Mouse (Mus musculus): ENCODE data around the gene Thyn1. TPM values are rescaled to one million over a fixed set of nuclear protein-coding genes. Genes with fewer than 3 reads are reported as not detected.

Thyn1 gene
- polyA plus RNA-seq, 1 experiment from 2014 or later = 62.7 TPM

- Histone ChIP-seq H3K9me3 (ENCODE audit: control insufficient read depth) (no peaks in the 10 kb centered on the region), H3K4me1 (replicated peaks; ENCODE audit: control insufficient read depth, insufficient read depth, low read length) (peaks cover 5% of the 10 kb centered on the region; the same call in 1 of the 2 replicates), H3K4me3 (ENCODE audit: low read depth, low read length) (peak overlapping the region; percentile 91), H3K36me3 (ENCODE audit: control insufficient read depth, insufficient read depth) (no peaks in the 10 kb centered on the region), H3K9ac (ENCODE audit: low read depth, low read length) (peak overlapping the region; percentile 85), H3K27ac (ENCODE audit: low read depth, low read length) (peak overlapping the region; percentile 90), H3K27me3 (replicated peaks; ENCODE audit: control insufficient read depth, insufficient read depth, low read length) (no peaks in the 10 kb centered on the region), H3K4me2 (replicated peaks; ENCODE audit: low read depth) (peak overlapping the region; percentile 91)
- peak; percentile 23 for ATAC-seq
- peak; percentile 59 for TF ChIP-seq CTCF (IDR thresholded peaks at IDR 0.05; ENCODE audit: low read depth)
- under 1% methylated on average over 52 of the region's 52 CpGs for WGBS
Observed at GRCm38 (mm10) chr9:27029022-27029827, 29.7 kb downstream of the Thyn1 start.

GRCm38 (mm10) chr9:27029828-27030762 lies 30.6 kb downstream of the Thyn1 start, which contains the start of the genes Vps26b and Ncapd3:
Vps26b (minus strand) TSS chr9:27030065.
Ncapd3 (plus strand) TSS chr9:27030175.
- Histone ChIP-seq H3K4me1 (replicated peaks; ENCODE audit: control insufficient read depth, insufficient read depth, low read length) (peaks cover 5% of the 10 kb centered on the region; the same call in 1 of the 2 replicates), H3K9ac (ENCODE audit: low read depth, low read length) (peak within 1 kb of the TSS; percentile 85), H3K9me3 (ENCODE audit: control insufficient read depth) (no peaks in the 10 kb centered on the region), H3K27me3 (replicated peaks; ENCODE audit: control insufficient read depth, insufficient read depth, low read length) (no peaks in the 10 kb centered on the region), H3K27ac (ENCODE audit: low read depth, low read length) (peak within 1 kb of the TSS; percentile 90), H3K36me3 (ENCODE audit: control insufficient read depth, insufficient read depth) (no peaks in the 10 kb centered on the region), H3K4me3 (ENCODE audit: low read depth, low read length) (peak within 1 kb of the TSS; percentile 91), H3K4me2 (replicated peaks; ENCODE audit: low read depth) (peak within 1 kb of the TSS; percentile 91)
- peak; percentile 94 for ATAC-seq
- TF ChIP-seq CTCF (IDR thresholded peaks at IDR 0.05; ENCODE audit: low read depth) = peak; percentile 31
- WGBS = under 1% methylated on average over 76 of the region's 80 CpGs

GRCm38 (mm10) chr9:27030763-27031100 lies 31.2 kb downstream of the Thyn1 start:
- Histone ChIP-seq H3K36me3 (ENCODE audit: control insufficient read depth, insufficient read depth) (no peaks in the 10 kb centered on the region), H3K27me3 (replicated peaks; ENCODE audit: control insufficient read depth, insufficient read depth, low read length) (no peaks in the 10 kb centered on the region), H3K4me2 (replicated peaks; ENCODE audit: low read depth) (peak overlapping the region; percentile 91), H3K4me1 (replicated peaks; ENCODE audit: control insufficient read depth, insufficient read depth, low read length) (peaks cover 5% of the 10 kb centered on the region; the same call in 1 of the 2 replicates), H3K9me3 (ENCODE audit: control insufficient read depth) (no peaks in the 10 kb centered on the region), H3K4me3 (ENCODE audit: low read depth, low read length) (peak overlapping the region; percentile 91), H3K9ac (ENCODE audit: low read depth, low read length) (peak overlapping the region; percentile 85), H3K27ac (ENCODE audit: low read depth, low read length) (peak overlapping the region; percentile 90)
- peak; percentile 17 for ATAC-seq
- TF ChIP-seq CTCF (IDR thresholded peaks at IDR 0.05; ENCODE audit: low read depth) = no peak
- WGBS = 0% methylated on average over 17 of the region's 17 CpGs

GRCm38 (mm10) chr9:27043892-27044291 lies 44.4 kb downstream of the Thyn1 start:
- H3K9me3 ChIP-seq (ENCODE audit: control insufficient read depth) = no peaks in the 10 kb centered on the region
- no peak overlapping the region for H3K27ac ChIP-seq (ENCODE audit: low read depth, low read length)
- no peak for TF ChIP-seq CTCF (IDR thresholded peaks at IDR 0.05; ENCODE audit: low read depth)
- no peaks in the 10 kb centered on the region for H3K27me3 ChIP-seq (replicated peaks; ENCODE audit: control insufficient read depth, insufficient read depth, low read length)
- H3K9ac ChIP-seq (ENCODE audit: low read depth, low read length) = no peak overlapping the region
- WGBS = 86% methylated on average over 5 of the region's 5 CpGs
- no peaks in the 10 kb centered on the region for H3K4me1 ChIP-seq (replicated peaks; ENCODE audit: control insufficient read depth, insufficient read depth, low read length)
- ATAC-seq = no peak
- H3K36me3 ChIP-seq (ENCODE audit: control insufficient read depth, insufficient read depth) = peaks cover 82% of the 10 kb centered on the region
- H3K4me2 ChIP-seq (replicated peaks; ENCODE audit: low read depth) = no peak overlapping the region
- H3K4me3 ChIP-seq (ENCODE audit: low read depth, low read length) = no peak overlapping the region

DNA sequence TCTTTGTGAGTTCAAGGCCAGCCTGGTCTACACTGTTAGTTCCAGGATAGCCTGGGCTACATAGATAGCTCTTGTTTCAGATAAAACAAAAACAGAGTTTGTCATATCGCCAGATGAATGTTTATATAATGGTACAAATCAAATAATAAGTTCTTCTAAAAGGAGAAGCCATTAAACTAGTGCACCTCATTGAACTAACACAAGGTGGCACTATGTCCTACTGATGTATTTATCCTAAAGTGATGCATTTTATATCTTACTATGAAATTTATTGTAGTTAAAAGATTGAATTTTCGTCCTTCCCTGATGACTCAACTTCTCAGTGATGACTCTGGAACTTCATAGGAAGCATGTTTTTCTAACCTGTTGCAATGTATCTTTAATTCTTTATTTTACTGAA lies 50.0 kb downstream of the Thyn1 start:
- no peak overlapping the region for H3K27ac ChIP-seq (ENCODE audit: low read depth, low read length)
- peaks cover 68% of the 10 kb centered on the region for H3K36me3 ChIP-seq (ENCODE audit: control insufficient read depth, insufficient read depth)
- H3K4me2 ChIP-seq (replicated peaks; ENCODE audit: low read depth) = no peak overlapping the region
- TF ChIP-seq CTCF (IDR thresholded peaks at IDR 0.05; ENCODE audit: low read depth) = peak; percentile 50
- no peak overlapping the region for H3K9ac ChIP-seq (ENCODE audit: low read depth, low read length)
- H3K27me3 ChIP-seq (replicated peaks; ENCODE audit: control insufficient read depth, insufficient read depth, low read length) = no peaks in the 10 kb centered on the region
- no peak for ATAC-seq
- no peaks in the 10 kb centered on the region; the same call in 1 of the 2 replicates for H3K4me1 ChIP-seq (replicated peaks; ENCODE audit: control insufficient read depth, insufficient read depth, low read length)
- WGBS = 90% methylated on average over 2 of the region's 2 CpGs
- H3K9me3 ChIP-seq (ENCODE audit: control insufficient read depth) = no peaks in the 10 kb centered on the region
- H3K4me3 ChIP-seq (ENCODE audit: low read depth, low read length) = no peak overlapping the region

Other genes starting within 250 kb of the Thyn1 start
- 0.34 and 0.50 TPM in 2 replicates for gene Glb1l2, start 193.2 kb upstream of the Thyn1 start, polyA plus RNA-seq (2015; fragmentation: Nextera tagmentation; extraction: Ambion mirVana)
- not detected in 2 replicates for gene Glb1l3, start 138.8 kb upstream of the Thyn1 start, polyA plus RNA-seq (2015; fragmentation: Nextera tagmentation; extraction: Ambion mirVana)
- not detected in 2 replicates for gene Gm1110, start 76.6 kb upstream of the Thyn1 start, polyA plus RNA-seq (2015; fragmentation: Nextera tagmentation; extraction: Ambion mirVana)
- gene Acad8, start 144 bp upstream of the Thyn1 start, polyA plus RNA-seq (2015; fragmentation: Nextera tagmentation; extraction: Ambion mirVana) = 19.0 and 22.2 TPM in 2 replicates
- 22.2 and 22.4 TPM in 2 replicates for gene Vps26b, start 30.4 kb downstream of the Thyn1 start, polyA plus RNA-seq (2015; fragmentation: Nextera tagmentation; extraction: Ambion mirVana)
- 9.0 and 10.8 TPM in 2 replicates for gene Ncapd3, start 30.5 kb downstream of the Thyn1 start, polyA plus RNA-seq (2015; fragmentation: Nextera tagmentation; extraction: Ambion mirVana)
- 17.8 and 20.3 TPM in 2 replicates for gene Jam3, start 155.7 kb downstream of the Thyn1 start, polyA plus RNA-seq (2015; fragmentation: Nextera tagmentation; extraction: Ambion mirVana)